Mouse (Mus musculus) embryonic stem cell, embryonic (primary cell): ENCODE measurements around the gene Rasal3.

Experiments
- CTCF ChIA-PET, 4 experiments: fragments of 300-600 bp in 2 of 4; fragments of 350-600 bp in 2 of 4; sonication (Branson Sonifier 250); formaldehyde crosslinking; loops; one replicate each; lab custom pipeline; 2022; ENCODE audit warnings: inconsistent platforms in 2 of 4; lab: Charles Lee
- POLR2A ChIA-PET, 4 experiments: fragments of 300-600 bp in 2 of 4; fragments of 350-600 bp in 2 of 4; sonication (Branson Sonifier 250); formaldehyde crosslinking; loops; one replicate each; lab custom pipeline; 2022; ENCODE audit warnings: antibody characterized with exemption in 4 of 4, inconsistent platforms in 1 of 4; lab: Charles Lee

Rasal3 gene

DNA sequence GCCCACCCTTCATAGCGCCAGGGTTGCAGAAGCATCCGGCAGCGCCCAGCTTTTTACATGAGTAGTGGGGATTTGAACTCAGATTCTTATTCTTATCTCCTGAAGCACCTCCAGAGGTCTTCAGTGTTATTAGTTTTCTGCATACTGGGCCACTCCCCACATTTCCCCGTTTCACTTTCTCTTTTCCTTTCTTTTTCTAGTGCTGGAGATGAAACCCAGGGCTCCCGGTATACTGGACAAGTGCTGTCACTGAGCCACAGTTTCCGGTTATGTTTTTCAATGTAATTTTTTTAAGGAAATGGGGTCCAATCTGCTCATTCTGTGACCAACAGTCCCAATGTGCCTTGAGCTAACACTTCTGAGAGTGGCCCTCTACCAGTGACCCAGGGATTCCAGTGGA lies 8.5 kb upstream of the Rasal3 start:
- ChIA-PET CTCF (interaction anchor here in 1 of 4 experiments (1.0 kb wide), 1 partner anchor 268 kb away, joined by 3 read pairs; no protein-coding TSS in a partner anchor), POLR2A (interaction anchor here in 1 of 4 experiments (1.0 to 1.4 kb wide), 4 partner anchors 9 to 95 kb away, joined by 3 to 4 read pairs (median 3); partner anchors contain the start of genes Akap8l and Cyp4f17)

GRCm38 (mm10) chr17:32402779-32403157 lies 615 bp downstream of the Rasal3 start:
- ChIA-PET POLR2A (interaction anchor here in 3 of 4 experiments (0.6 to 1.6 kb wide), 7 partner anchors 8 to 53 kb away, joined by 3 to 10 read pairs (median 3); partner anchors contain the start of gene Akap8l (in 1 of the 3)), CTCF (interaction anchor here in 1 of 4 experiments (1.2 kb wide), 1 partner anchor 16 kb away, joined by 4 read pairs; no protein-coding TSS in a partner anchor)

- POLR2A ChIA-PET = interaction anchor here in 2 of 4 experiments (0.7 to 1.6 kb wide), 5 partner anchors 9 to 52 kb away, joined by 3 to 10 read pairs (median 3); partner anchors contain the start of gene Akap8l (in 1 of the 2)
- CTCF ChIA-PET = no interaction called here
These were observed 1.2 kb downstream of the Rasal3 start for GRCm38 (mm10) chr17:32402011-32402778.

- CTCF ChIA-PET = interaction anchor here (0.6 to 2.2 kb wide), 9 partner anchors 9 to 133 kb away, joined by 3 to 13 read pairs (median 4); no protein-coding TSS in a partner anchor
- POLR2A ChIA-PET = interaction anchor here in 3 of 4 experiments (0.5 to 2.3 kb wide), 14 partner anchors 9 to 1458 kb away, joined by 3 to 7 read pairs (median 3); partner anchors contain the start of gene Akap8l (in 1 of the 3)
These were observed 7.1 kb downstream of the Rasal3 start for GRCm38 (mm10) chr17:32396266-32396665.

DNA sequence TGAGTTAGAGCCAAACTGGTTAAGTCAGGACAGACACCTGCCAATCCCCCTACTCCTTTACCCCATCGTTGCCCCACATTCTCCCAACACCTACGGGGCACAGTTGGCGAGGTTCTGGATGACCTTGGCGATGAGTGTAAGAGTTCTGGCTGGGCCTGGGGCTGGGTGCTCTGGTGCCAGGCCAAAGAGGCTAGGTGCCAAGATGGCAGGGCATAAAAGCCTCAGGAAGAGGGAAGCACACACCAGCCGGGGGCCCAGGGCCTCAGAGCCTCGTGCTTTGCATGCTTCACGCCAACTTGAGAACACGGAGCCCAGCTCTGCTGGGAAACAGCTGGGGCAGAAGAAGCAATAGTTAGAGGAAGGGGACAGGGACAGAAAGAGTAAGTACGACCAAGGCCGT lies 9.4 kb downstream of the Rasal3 start:
- CTCF ChIA-PET = no interaction called here
- POLR2A ChIA-PET = interaction anchor here in 1 of 4 experiments (1.1 kb wide), 1 partner anchor 10 kb away, joined by 3 read pairs; the partner anchor contains the start of gene Rasal3

DNA sequence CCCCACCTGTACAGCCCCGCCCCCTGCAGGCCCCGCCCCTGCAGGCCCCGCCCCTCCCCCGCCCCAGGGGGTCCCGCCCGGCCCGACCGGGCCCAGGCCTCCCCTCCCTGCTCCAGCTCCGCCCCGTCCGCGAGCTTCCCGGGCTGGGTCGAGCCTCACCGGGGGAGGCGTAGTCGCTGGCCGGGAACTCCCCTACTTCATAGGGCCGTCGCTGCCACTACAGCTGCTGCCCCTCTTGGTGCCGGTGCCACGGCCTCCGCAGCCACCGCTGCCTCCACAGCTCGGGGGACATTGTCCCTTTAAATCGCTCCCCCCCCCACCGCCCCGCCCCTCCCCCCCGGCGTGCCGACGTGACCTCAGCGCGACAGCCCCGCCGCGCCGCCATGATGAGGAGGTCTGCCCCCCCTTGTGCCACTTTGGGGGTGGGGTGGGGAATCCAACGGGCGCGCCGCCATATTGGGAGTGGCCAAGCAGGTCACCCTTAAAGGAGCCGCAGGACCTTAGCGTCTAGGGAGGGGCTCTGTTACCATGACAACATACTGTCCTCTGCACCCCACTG lies 14.2 kb downstream of the Rasal3 start, which contains the start of gene Wiz:
Gene Wiz (minus strand): TSS at position 339 of the 559 bp plus-strand sequence.
- ChIA-PET POLR2A (interaction anchor here in 3 of 4 experiments (0.6 to 2.1 kb wide), 15 partner anchors 12 to 1344 kb away, joined by 3 to 10 read pairs (median 4); partner anchors contain the start of genes Akap8l (in 2 of the 3) and Cyp4f17 (in 1 of the 3)), CTCF (interaction anchor here in 2 of 4 experiments (0.6 to 1.0 kb wide), 7 partner anchors 12 to 246 kb away, joined by 3 to 5 read pairs (median 3); partner anchors contain the start of gene Akap8l (in 1 of the 2))

DNA sequence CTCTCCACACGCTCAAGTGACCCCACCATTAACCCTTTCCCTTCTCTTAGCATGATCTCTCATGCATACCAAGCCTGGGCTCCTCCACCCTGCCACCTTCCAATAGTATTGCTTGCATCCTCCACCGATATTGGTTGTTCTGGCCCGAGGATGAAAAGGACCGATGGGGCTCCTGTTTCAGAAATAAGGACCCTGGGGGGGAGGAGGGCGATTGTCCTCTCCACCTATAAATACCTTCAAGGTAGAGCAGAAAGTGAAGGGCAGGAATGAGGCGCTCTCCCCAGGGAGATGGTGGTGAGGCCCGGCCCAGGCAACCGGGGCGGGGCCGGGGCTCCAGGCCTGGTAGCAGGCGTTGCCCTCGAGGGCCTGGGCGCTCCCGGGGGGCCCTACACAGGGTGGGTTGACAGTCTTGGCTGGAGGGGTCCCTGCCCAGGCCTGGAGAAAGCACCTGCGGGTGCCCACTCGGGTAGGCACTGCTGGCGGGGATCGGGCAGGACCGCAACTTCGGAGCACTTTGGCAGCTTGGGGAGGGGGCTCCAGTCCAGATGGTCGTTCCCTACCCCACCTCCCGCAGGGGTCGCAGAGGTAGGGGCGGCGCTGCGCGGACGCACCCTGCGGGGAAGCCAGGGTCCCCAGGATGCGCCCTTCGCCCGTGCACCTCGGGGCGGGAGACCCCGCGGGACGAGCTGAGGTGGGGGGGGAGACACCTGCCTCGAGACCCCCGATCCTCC lies 14.8 kb downstream of the Rasal3 start:
- POLR2A ChIA-PET = interaction anchor here in 2 of 4 experiments (0.6 to 2.1 kb wide), 15 partner anchors 11 to 1343 kb away, joined by 3 to 10 read pairs (median 5); partner anchors contain the start of genes Akap8l (in 2 of the 2) and Cyp4f17 (in 1 of the 2)
- CTCF ChIA-PET = interaction anchor here in 2 of 4 experiments (0.6 to 1.9 kb wide), 9 partner anchors 8 to 245 kb away, joined by 3 to 13 read pairs (median 3); partner anchors contain the start of gene Akap8l (in 1 of the 2)

DNA sequence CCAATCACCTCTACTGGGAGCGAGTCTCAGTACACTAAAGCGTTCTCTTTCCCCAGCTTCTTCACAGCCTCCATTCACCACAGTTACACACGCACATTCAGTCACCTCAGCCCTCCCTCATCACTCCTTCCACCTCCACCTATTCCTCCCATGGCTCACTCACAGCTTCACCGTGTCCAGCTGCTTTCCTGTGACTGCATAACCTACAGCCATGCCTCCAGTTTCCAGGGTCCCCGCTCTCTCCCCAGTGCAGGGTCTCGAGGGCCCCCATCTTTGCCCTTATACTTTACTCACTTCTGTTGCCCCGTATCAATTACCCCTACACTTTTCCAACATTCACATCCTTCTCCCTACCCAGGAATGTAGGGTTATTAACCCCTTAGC lies 15.4 kb downstream of the Rasal3 start:
- CTCF ChIA-PET = interaction anchor here in 2 of 4 experiments (0.9 to 1.9 kb wide), 7 partner anchors 8 to 257 kb away, joined by 3 to 13 read pairs (median 7); partner anchors contain the start of genes Akap8 (in 1 of the 2) and Akap8l (in 1 of the 2)
- POLR2A ChIA-PET = interaction anchor here in 2 of 4 experiments (0.9 to 2.0 kb wide), 11 partner anchors 8 to 67 kb away, joined by 3 to 10 read pairs (median 4); partner anchors contain the start of genes Akap8 (in 1 of the 2) and Akap8l (in 1 of the 2)

GRCm38 (mm10) chr17:32386659-32387432 lies 16.5 kb downstream of the Rasal3 start:
- POLR2A ChIA-PET = interaction anchor here in 3 of 4 experiments (0.5 to 2.0 kb wide), 19 partner anchors 9 to 677 kb away, joined by 3 to 10 read pairs (median 4); partner anchors contain the start of genes Akap8 (in 1 of the 3), Akap8l (in 1 of the 3) and Cyp4f39 (in 1 of the 3)

GRCm38 (mm10) chr17:32383661-32384060 lies 19.7 kb downstream of the Rasal3 start:
- CTCF ChIA-PET = interaction anchor here in 1 of 4 experiments (0.5 kb wide), 1 partner anchor 73 kb away, joined by 6 read pairs; no protein-coding TSS in a partner anchor
- POLR2A ChIA-PET = interaction anchor here in 2 of 4 experiments (0.6 to 2.4 kb wide), 7 partner anchors 16 to 944 kb away, joined by 3 to 7 read pairs (median 4); partner anchors contain the start of gene Akap8l (in 1 of the 2)

More at GRCm38 (mm10) chr17:32386659-32387432, 16.5 kb downstream of the Rasal3 start:
- CTCF ChIA-PET = interaction anchor here (0.5 to 1.9 kb wide), 39 partner anchors 9 to 1479 kb away, joined by 3 to 13 read pairs (median 4); partner anchors contain the start of genes Akap8l (in 2 of the 4), Akap8 (in 1 of the 4), Cyp4f39 (in 1 of the 4) and Rasal3 (in 1 of the 4)

DNA sequence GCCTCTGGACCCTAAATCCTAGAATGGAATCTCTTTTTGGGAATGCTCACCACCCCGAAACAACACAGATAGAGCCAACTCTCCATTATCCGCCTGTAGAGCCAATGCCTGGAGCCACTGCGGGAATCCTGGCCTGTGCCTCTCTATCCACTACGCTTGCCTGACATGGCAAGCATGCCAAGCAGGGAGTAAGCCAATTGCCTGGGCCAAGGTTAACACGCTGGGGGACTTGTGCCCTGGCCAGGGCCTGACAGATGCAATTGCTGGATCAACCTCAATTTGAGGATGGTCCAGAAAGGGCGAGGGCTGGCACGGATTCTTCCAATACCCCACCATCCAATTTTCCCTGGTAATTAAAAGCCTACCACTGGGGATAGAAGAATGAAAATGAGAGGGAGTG lies 20.8 kb downstream of the Rasal3 start:
- POLR2A ChIA-PET = interaction anchor here in 2 of 4 experiments (0.9 to 2.5 kb wide), 8 partner anchors 9 to 98 kb away, joined by 3 to 9 read pairs (median 4); partner anchors contain the start of genes Akap8l (in 1 of the 2) and Brd4 (in 1 of the 2)
- CTCF ChIA-PET = interaction anchor here in 1 of 4 experiments (0.6 kb wide), 1 partner anchor 31 kb away, joined by 5 read pairs; no protein-coding TSS in a partner anchor

DNA sequence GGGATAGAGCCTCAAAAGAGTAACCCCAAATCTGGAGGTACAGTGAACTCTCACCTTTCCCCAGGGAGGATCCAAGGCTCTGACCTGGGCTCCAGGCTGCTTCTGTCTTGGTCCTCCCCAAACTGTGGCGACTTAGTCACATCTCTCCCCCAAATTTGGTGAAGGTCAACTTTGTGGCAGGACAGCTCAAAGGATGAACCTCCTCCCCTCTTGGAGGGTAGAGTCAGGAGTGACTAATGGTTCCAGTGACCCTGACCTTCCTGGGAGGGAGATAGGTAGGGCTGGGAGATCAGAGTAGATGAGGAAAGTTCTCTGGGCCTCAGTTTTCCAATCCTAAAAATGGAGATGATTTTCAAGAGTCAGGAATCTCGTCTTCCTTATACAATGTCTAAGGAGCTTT lies 24.6 kb downstream of the Rasal3 start:
- POLR2A ChIA-PET = interaction anchor here in 2 of 4 experiments (0.7 to 1.7 kb wide), 5 partner anchors 9 to 91 kb away, joined by 3 to 9 read pairs (median 4); no protein-coding TSS in a partner anchor

GRCm38 (mm10) chr17:32377137-32377536 lies 26.2 kb downstream of the Rasal3 start:
- CTCF ChIA-PET = interaction anchor here in 2 of 4 experiments (0.6 to 1.1 kb wide), 3 partner anchors 10 to 12 kb away, joined by 3 to 4 read pairs (median 3); partner anchors contain the start of gene Wiz (in 1 of the 2)
- POLR2A ChIA-PET = interaction anchor here in 3 of 4 experiments (0.5 to 2.4 kb wide), 14 partner anchors 8 to 55 kb away, joined by 3 to 10 read pairs (median 4); partner anchors contain the start of genes Akap8l (in 2 of the 3) and Wiz (in 1 of the 3)

More for the DNA sequence above, 24.6 kb downstream of the Rasal3 start:
- CTCF ChIA-PET = no interaction called here

DNA sequence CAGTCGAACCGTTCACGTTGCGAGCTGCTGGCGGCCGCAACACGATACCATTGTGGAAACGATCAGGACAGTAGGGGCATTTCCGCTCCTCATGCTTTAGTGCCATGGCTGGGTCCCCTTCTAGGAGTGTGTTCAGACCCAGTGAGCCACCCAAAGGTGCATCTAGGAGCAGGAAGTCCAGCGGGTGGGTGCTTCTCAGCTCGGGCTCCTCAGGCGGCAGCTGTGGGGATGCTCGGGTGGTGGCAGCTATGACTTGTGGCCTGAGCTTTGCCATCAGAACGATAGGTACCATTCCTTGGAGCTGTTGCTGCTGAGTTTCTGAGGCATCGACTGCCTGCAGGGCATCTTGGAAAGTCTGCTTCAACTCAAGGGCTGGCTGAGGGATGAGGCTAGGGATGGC lies 26.9 kb downstream of the Rasal3 start:
- ChIA-PET CTCF (interaction anchor here in 1 of 4 experiments (0.7 kb wide), 1 partner anchor 11 kb away, joined by 3 read pairs; no protein-coding TSS in a partner anchor), POLR2A (interaction anchor here in 3 of 4 experiments (0.7 to 2.4 kb wide), 8 partner anchors 9 to 26 kb away, joined by 3 to 10 read pairs (median 4); partner anchors contain the start of genes Akap8l (in 1 of the 3) and Wiz (in 1 of the 3))

DNA sequence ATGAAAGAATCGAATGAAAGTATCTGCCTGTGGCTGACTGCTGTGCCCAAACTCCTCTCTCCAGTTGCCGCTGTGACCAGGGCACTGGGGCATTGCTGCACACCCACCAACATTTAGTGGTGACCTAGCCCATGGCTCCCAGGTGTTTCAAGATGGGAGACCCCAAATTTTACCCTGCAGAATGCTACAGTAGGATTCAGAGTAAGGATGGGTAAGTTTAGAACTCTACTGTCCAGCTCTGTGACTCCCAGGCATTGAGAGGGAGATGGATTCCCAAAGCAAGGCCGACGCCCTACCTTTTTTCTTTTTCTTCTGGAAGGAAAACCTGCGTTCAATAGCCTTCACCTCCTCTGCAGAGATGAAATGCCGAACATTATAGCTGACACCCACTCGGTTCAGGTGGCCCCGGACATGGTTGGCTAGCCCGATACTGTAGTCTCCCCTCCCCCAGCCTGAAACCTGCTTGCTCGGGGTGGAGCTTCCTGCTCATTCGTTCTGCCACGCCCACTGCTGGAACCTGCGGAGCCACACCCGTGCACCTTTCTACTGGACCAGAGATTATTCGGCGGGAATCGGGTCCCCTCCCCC lies 34.3 kb downstream of the Rasal3 start:
- POLR2A ChIA-PET = interaction anchor here in 1 of 4 experiments (0.7 to 1.5 kb wide), 3 partner anchors 12 to 20 kb away, joined by 3 to 5 read pairs (median 4); partner anchors contain the start of gene Wiz
- CTCF ChIA-PET = interaction anchor here in 1 of 4 experiments (1.0 kb wide), 1 partner anchor 18 kb away, joined by 3 read pairs; no protein-coding TSS in a partner anchor
